Mouse (Mus musculus) erythroblast, embryonic 14.5 days (primary cell): Measurements from ENCODE around the gene Ifitm10. TPM values are rescaled to one million over a fixed set of nuclear protein-coding genes. Genes with fewer than 3 reads are reported as not detected.

Source experiments
- H3K27me3 ChIP-seq: 2 replicates; pipeline ENCODE4 v1.6.1; 2012; ENCODE audit warnings: inconsistent platforms; ENCODE audit not compliant: control insufficient read depth
- H3K36me3 ChIP-seq: 2 replicates; pipeline ENCODE4 v1.6.1; 2012; ENCODE audit warnings: mild to moderate bottlenecking, inconsistent platforms; ENCODE audit not compliant: control insufficient read depth
- H3K4me1 ChIP-seq: 2 replicates; pipeline ENCODE4 v1.6.1; 2012; ENCODE audit warnings: inconsistent platforms; ENCODE audit not compliant: control insufficient read depth
- H3K4me3 ChIP-seq: replicated peaks from 2 replicates; pipeline ENCODE3; 2012; ENCODE audit warnings: moderate library complexity, mild to moderate bottlenecking, inconsistent platforms
- H3K9me3 ChIP-seq: 2 replicates; pipeline ENCODE4 v1.6.1; 2012; ENCODE audit warnings: low read length, inconsistent platforms, mixed read lengths; ENCODE audit not compliant: control insufficient read depth
- GATA1 ChIP-seq: IDR thresholded peaks from 2 replicates; pipeline ENCODE4 v1.6.1; 2012; ENCODE audit warnings: low read length, inconsistent platforms, mixed read lengths
- TAL1 ChIP-seq: IDR thresholded peaks from 3 replicates; pipeline ENCODE4 v1.6.1; 2012; ENCODE audit warnings: low read length, inconsistent platforms, mixed read lengths
- polyA plus RNA-seq: library from polyadenylated mRNA; stranded (reverse); fragments of >175 nt; gene quantifications from 2 replicates; pipeline ENCODE4 v1.2.3, GENCODE M21; 2012

Gene Ifitm10
- polyA plus RNA-seq, 1 experiment: 0.36 TPM

GRCm38 (mm10) chr7:142374413-142375015 is 961 bp upstream of the Ifitm10 start:
- Histone ChIP-seq H3K9me3 (peaks cover 4% of the 10 kb centered on the region; the same call in 1 of the 2 replicates), H3K4me1 (peaks cover 75% of the 10 kb centered on the region), H3K27me3 (peaks cover 42% of the 10 kb centered on the region), H3K36me3 (peaks cover 57% of the 10 kb centered on the region), H3K4me3 (no peak overlapping the region)
- TF ChIP-seq GATA1 (no peak), TAL1 (no peak)

GRCm38 (mm10) chr7:142373039-142373438 is 514 bp downstream of the Ifitm10 start:
- TF ChIP-seq TAL1 (no peak), GATA1 (no peak)
- Histone ChIP-seq H3K4me3 (no peak overlapping the region), H3K36me3 (peaks cover 42% of the 10 kb centered on the region), H3K9me3 (peaks cover 4% of the 10 kb centered on the region; the same call in 1 of the 2 replicates), H3K27me3 (peaks cover 56% of the 10 kb centered on the region), H3K4me1 (peaks cover 60% of the 10 kb centered on the region)

GRCm38 (mm10) chr7:142371768-142372661 is 1.5 kb downstream of the Ifitm10 start:
- Histone ChIP-seq H3K9me3 (peaks cover 4% of the 10 kb centered on the region; the same call in 1 of the 2 replicates), H3K36me3 (peaks cover 32% of the 10 kb centered on the region), H3K4me3 (peak overlapping the region; percentile 48), H3K4me1 (peaks cover 50% of the 10 kb centered on the region), H3K27me3 (peaks cover 64% of the 10 kb centered on the region)
- TF ChIP-seq TAL1 (no peak), GATA1 (no peak)

- H3K4me1 ChIP-seq: peaks cover 44% of the 10 kb centered on the region
- TF ChIP-seq GATA1: no peak
- no peak for TF ChIP-seq TAL1
- H3K36me3 ChIP-seq: peaks cover 26% of the 10 kb centered on the region
- peaks cover 66% of the 10 kb centered on the region for H3K27me3 ChIP-seq
- H3K4me3 ChIP-seq: peak overlapping the region; percentile 48
- H3K9me3 ChIP-seq: peaks cover 4% of the 10 kb centered on the region; the same call in 1 of the 2 replicates
Measured at GRCm38 (mm10) chr7:142371398-142371767, 2.2 kb downstream of the Ifitm10 start.

- Histone ChIP-seq H3K4me1 (peaks cover 39% of the 10 kb centered on the region), H3K9me3 (peaks cover 4% of the 10 kb centered on the region; the same call in 1 of the 2 replicates), H3K27me3 (peaks cover 70% of the 10 kb centered on the region), H3K36me3 (peaks cover 21% of the 10 kb centered on the region), H3K4me3 (no peak overlapping the region)
- TF ChIP-seq TAL1 (no peak), GATA1 (no peak)
Measured at GRCm38 (mm10) chr7:142370937-142371336, 2.6 kb downstream of the Ifitm10 start.

- H3K4me3 ChIP-seq: no peak overlapping the region
- peaks cover 70% of the 10 kb centered on the region for H3K27me3 ChIP-seq
- peaks cover 4% of the 10 kb centered on the region; the same call in 1 of the 2 replicates for H3K9me3 ChIP-seq
- no peak for TF ChIP-seq GATA1
- TF ChIP-seq TAL1: no peak
- H3K36me3 ChIP-seq: peaks cover 10% of the 10 kb centered on the region
- peaks cover 31% of the 10 kb centered on the region for H3K4me1 ChIP-seq
Measured at GRCm38 (mm10) chr7:142369820-142370219, 3.7 kb downstream of the Ifitm10 start.

- peaks cover 70% of the 10 kb centered on the region for H3K27me3 ChIP-seq
- H3K4me3 ChIP-seq: no peak overlapping the region
- peaks cover under 1% of the 10 kb centered on the region for H3K36me3 ChIP-seq
- H3K9me3 ChIP-seq: peaks cover 4% of the 10 kb centered on the region; the same call in 1 of the 2 replicates
- TF ChIP-seq GATA1 (no peak), TAL1 (no peak)
- H3K4me1 ChIP-seq: peaks cover 24% of the 10 kb centered on the region
Measured at GRCm38 (mm10) chr7:142368856-142369255, 4.7 kb downstream of the Ifitm10 start.

GRCm38 (mm10) chr7:142363107-142363506 is 10.4 kb downstream of the Ifitm10 start:
- Histone ChIP-seq H3K4me3 (no peak overlapping the region), H3K9me3 (no peaks in the 10 kb centered on the region), H3K4me1 (peaks cover 19% of the 10 kb centered on the region), H3K27me3 (peaks cover 14% of the 10 kb centered on the region), H3K36me3 (no peaks in the 10 kb centered on the region)
- no peak for TF ChIP-seq GATA1
- no peak for TF ChIP-seq TAL1

- H3K27me3 ChIP-seq: peaks cover 2% of the 10 kb centered on the region; the same call in 1 of the 2 replicates
- no peaks in the 10 kb centered on the region for H3K9me3 ChIP-seq
- H3K36me3 ChIP-seq: no peaks in the 10 kb centered on the region
- TF ChIP-seq GATA1 (no peak), TAL1 (no peak)
- H3K4me1 ChIP-seq: peaks cover 29% of the 10 kb centered on the region
- no peak overlapping the region for H3K4me3 ChIP-seq
Measured at GRCm38 (mm10) chr7:142360743-142361142, 12.8 kb downstream of the Ifitm10 start.
